Mouse (Mus musculus): Measurements from ENCODE around the gene Dph1.
A peak's percentile ranks its signal among the peaks of the same experiment; 100 is the strongest.

Dph1 gene

GRCm38 (mm10) chr11:75190905-75191441 lies at the start of gene Dph1:
Gene Dph1 (minus strand): TSS chr11:75191241.
- no peak for DNase-seq (ENCODE audit: extremely low spot score)

- no peak for DNase-seq (ENCODE audit: extremely low spot score)
Observed at GRCm38 (mm10) chr11:75240158-75240934, 49.3 kb upstream of the Dph1 start.

DNA sequence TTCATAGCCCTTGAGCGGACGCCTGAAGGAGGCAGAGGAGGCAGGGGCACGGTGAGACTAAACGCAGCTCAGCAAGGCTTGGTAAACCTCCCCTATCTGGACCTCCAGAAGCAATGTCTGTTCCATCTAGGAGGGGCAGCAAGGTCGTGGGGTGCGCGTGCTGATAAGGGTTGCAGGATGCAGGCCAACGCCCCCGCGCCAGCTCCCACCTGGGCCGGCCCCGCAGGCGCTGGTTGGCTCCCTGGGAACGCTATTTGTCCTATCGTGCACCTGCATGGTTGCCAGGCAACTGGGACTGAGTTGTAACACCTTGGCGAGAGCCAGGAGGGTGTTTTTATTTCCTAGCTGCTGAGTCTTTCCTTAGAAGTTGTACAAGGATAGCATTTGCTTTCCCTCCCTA lies 43.7 kb upstream of the Dph1 start:
- DNase-seq (ENCODE audit: extremely low spot score) = no peak

GRCm38 (mm10) chr11:75232434-75232833 lies 41.4 kb upstream of the Dph1 start:
- DNase-seq (ENCODE audit: extremely low spot score) = no peak

- peak; percentile 76 for DNase-seq (ENCODE audit: extremely low spot score)
Observed at GRCm38 (mm10) chr11:75231756-75232155, 40.7 kb upstream of the Dph1 start.

DNA sequence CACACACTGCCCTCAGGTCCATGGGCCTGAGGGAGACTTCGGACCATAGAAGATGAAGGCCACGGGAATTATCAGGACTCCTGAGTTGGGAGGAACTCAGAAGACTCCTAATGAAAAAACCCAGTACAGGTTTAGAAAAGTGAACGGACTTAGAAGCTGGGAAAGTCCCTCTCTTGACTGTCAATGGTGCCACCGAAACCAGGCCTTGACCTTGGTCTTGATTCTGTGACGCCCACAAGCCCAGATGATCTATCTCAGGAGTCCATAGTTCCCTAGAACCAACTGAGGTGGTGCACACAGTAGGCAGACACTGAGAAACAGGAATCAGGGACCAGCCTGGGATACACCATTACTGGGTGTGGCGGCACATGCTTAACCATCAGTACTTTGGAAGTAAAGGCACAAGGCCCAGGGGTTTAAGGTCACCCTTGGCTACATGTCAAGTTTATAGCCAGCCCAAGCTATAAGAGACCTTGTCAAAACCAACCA lies 39.3 kb upstream of the Dph1 start:
- DNase-seq (ENCODE audit: extremely low spot score) = no peak

- DNase-seq (ENCODE audit: extremely low spot score) = no peak
Observed at GRCm38 (mm10) chr11:75229289-75229688, 38.2 kb upstream of the Dph1 start.

- DNase-seq (ENCODE audit: extremely low spot score) = no peak
Observed at GRCm38 (mm10) chr11:75227632-75228031, 36.6 kb upstream of the Dph1 start.

DNA sequence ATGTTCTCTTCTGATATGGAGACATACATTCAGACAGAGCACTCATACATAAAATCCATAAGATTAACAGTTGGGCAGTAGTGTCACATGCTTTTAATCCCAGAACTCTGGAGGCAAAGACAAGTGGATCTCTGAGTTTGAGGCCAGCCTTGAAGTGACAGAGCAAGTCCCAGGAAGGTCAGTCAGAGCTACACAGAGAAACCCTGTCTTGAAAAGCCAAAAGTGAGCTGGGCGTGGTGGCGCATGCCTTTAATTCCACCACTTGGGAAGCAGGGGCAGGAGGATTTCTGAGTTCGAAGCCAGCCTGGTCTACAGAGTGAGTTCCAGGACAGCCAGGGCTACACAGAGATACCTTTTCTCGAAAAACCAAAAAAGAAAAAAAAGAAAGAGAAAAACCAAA lies 33.8 kb upstream of the Dph1 start:
- DNase-seq (ENCODE audit: extremely low spot score) = no peak

- DNase-seq (ENCODE audit: extremely low spot score) = no peak
Observed at GRCm38 (mm10) chr11:75224062-75224461, 33.0 kb upstream of the Dph1 start.

DNA sequence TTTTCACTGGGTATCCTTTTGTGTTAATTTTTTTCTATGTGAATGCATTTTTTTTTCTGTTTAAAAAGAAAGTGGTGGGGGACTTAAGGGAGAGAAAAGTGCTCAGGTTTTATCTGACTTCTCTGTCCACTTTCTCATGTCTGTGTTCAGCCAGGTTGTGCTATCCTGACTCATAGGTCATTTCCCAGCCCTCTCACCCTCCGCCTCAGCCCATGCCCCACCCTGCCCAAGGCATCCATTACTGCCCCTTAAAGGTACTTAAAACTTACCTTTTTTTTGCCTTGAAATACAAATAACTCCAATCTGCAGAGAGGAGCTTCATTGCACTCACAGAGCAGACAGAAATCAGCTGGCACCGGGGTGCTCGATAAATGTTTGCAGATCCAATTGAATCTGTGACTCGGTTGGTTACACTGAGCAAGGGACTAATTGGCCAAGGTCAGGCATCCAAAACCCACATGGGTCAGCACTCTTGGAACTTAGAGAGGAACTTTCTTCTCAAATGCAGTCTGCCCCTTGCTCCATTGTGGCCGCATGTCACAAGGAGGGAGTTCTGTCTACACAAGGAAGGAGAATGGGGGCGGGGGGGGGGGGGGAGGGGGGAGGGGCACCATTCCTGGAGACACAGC lies 29.6 kb upstream of the Dph1 start:
- DNase-seq (ENCODE audit: extremely low spot score) = no peak

DNA sequence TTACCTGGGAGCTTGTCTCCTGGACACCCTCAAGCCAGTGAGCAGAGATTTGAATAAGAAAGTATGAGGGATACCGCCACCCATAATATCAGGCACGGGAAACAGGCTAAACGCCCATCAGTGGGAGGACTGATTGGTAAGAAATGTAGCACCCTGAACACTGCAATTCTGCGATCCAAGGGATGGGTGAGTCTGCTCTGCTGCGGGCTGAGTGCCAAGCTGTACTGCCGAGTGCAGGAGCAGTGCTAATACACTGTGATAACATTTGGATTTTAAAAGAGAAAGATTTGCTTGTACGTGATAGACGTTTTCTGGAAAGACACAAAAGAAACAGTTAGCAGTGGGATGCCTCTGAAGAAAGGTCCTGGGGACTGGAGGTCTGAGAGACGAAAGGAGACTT lies 29.1 kb upstream of the Dph1 start:
- DNase-seq (ENCODE audit: extremely low spot score) = no peak

DNA sequence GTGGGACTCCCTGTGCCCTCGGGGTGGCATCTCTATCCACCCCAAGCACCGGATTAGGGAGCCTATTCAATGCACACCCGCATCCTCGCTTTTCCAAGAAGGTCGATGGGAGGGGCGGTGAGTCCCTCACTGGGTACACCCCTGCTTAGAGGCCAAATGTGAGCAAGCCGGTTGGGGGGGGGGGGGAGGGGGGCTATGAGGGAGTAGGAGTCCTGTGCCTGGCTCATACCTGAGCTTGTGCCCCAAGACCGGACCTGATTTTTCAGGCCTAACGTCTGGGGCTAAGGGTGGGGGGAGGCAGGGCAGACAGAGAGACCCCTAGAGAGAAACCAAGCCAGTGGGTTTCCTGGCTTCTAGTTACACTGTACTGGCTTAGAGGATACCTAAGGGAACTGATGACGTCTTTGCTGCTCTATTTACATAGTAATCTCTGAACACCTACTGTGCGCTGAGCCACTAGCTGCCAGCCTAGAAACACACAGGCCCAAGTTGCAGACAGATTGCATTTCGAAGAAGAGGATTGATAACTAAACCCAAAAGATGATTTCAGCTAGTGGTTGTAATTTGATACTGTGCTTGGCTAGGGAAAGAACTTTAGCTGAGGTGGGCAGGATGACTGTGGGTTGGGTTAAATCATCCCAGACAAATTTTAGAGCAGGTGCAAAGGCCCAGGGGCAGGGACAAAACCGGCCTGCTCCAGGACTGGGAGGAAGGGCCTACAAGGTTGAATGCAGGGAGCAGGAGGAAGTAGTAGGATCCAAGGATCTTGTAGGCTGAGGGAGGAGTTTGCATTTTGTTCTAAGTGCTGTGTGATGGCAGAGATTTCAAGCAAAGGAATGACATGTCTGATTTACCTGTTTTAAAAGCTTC lies 23.3 kb upstream of the Dph1 start:
- peak; percentile 47 for DNase-seq (ENCODE audit: extremely low spot score)

- peak; percentile 61 for DNase-seq (ENCODE audit: extremely low spot score)
Observed at GRCm38 (mm10) chr11:75213372-75214080, 22.5 kb upstream of the Dph1 start.

DNA sequence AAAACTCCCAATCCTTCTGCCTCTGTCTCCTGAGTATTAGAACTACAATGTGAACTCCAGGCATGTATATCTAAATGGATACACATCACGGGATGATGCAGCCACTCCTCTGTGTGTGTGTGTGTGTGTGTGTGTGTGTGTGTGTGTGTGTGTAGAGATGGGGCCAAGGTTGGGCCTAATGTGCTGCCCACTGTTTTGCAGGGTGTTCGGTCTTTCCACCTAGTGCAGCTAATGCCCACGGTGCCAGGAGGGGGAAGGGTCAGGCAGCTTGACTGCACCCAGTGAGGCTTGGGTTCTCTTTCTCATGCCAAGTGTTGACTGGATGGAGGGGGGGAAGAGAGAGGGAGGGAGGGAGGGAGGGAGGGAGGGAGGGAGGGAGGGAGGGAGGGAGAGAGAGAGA lies 21.8 kb upstream of the Dph1 start:
- no peak for DNase-seq (ENCODE audit: extremely low spot score)

DNA sequence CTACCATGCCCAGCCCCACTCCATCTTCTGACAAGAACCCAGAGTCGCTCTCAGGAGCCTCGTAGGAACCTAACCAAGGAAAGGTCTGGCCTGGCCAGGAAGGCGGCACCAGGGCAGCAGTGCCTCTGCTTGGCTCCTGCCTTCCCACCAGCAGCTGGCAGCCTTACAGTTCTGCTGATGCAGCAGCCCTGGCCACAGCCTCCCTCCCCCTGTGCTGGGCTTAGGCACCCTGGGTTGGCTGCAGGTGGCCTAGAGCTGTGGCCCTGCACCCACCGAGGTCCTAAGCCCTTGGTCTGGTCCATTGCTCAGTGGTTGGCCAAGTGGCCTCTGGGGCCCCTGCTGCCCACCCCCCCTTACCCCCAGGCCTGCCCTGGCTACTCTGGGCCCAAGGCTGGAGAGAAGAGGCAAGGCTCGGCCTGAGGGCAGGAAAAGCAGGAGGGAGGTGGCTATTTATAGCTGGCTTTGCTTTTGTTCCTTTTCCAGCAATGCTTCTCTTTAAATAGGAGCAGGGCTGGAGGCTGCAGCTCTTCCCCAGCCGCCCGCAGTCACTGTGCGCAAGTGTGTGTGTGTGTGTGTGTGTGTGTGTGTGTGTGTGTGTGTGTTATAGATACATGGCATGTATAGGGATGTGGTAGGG lies 21.1 kb upstream of the Dph1 start:
- DNase-seq (ENCODE audit: extremely low spot score) = no peak

GRCm38 (mm10) chr11:75210755-75211154 lies 19.7 kb upstream of the Dph1 start:
- no peak for DNase-seq (ENCODE audit: extremely low spot score)

DNA sequence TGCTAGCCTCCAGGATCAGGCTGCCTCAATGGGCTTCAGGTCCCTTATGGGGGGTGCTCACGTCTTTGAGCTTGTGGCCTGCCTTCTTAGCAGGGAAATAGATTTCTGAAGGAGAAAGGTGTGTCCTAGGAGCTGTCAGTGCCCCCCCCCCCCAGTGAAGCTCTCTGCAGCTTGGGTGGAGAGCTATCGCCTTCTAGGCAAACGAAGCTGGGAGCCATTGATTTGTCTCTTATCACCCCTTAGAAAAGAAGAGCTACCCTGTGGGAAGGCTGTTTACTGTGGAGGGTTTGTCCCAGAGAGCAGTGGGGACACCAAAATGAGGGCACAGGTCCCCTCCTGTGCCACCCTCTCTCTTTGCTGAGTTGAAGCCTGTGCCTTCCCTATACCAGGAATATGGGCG lies 19.1 kb upstream of the Dph1 start:
- no peak for DNase-seq (ENCODE audit: extremely low spot score)

DNA sequence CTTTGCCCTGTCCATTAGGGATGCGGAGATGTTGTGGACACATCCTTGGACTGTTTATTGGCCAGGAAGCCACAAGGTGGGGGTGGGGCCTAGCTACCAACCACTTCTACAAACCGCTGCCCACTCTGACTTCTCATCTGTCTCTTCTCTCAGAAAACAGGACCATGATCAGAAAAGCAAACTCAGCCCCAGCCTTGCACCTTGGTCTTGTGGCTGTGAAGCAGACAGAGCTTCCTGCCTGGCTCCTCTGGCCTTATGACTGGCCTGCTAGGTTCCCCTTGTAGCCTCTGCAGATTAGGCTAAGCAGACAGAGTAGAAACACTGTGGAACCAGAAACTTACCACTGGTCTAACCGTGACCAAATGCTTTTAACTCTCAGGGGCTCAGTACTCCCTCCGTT lies 18.3 kb upstream of the Dph1 start:
- DNase-seq (ENCODE audit: extremely low spot score) = no peak

DNA sequence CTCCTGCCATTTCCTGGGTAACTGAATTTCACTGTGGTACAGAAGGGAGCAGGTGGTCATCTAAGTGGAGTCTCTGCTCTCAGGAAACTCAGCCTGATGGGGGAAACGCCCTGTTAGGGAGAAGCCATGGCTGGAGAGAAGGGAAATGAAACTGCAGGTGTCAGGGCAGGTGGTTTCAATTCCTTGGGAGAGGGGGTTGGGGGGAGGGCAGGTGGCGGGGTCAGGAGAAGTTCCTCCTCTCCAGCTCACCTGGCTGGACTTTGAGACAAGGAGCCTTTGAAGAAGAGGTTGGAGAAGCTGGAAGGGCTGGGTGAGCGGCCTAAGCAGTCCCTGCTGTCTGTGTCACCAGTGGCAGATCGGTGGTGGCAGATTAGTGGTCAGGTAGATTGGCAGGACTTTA lies 15.3 kb upstream of the Dph1 start:
- no peak for DNase-seq (ENCODE audit: extremely low spot score)

GRCm38 (mm10) chr11:75204472-75204871 lies 13.4 kb upstream of the Dph1 start:
- no peak for DNase-seq (ENCODE audit: extremely low spot score)

All from embryo, embryonic 9.5 days (tissue).